Mouse (Mus musculus) liver, embryonic 14.5 days (tissue): Measurements from ENCODE around the gene Eif2b3.

Experiments
- CTCF ChIP-seq: IDR thresholded peaks from 2 replicates; pipeline ENCODE4 v1.5.1; 2016; ENCODE audit warnings: antibody characterized with exemption, low read depth, control low read depth
- EP300 ChIP-seq: IDR thresholded peaks from 2 replicates; pipeline ENCODE4 v1.6.1; 2016; ENCODE audit warnings: antibody characterized with exemption, low read depth

- no peak; the same call in 1 of the 2 replicates for TF ChIP-seq CTCF
- no peak for TF ChIP-seq EP300
These were observed 32.1 kb upstream of the Eif2b3 start for GRCm38 (mm10) chr4:116987122-116987456.
